Mouse (Mus musculus): ENCODE results near the gene Rgs3.

DNA sequence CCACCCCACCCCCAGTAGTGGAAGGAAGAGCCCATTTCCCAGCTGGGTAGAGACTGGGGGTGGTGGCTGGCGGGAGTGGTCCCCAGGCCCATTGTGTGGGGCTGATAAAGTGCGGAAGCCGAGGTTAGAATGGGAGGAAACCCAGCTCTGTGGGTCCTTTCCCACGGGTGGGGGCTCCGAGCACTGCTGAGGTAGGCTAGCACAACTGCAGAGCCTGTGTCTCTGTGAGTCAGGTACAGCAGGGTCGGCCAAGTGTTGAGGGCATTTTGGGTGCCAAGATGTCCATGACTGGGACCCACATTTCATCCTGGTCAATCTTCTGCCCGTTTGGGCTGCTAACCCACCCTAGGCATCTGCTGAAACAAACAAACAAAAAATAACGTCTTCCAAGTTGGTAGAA is 135.9 kb downstream of the Rgs3 start:
- TF ChIP-seq CTCF (IDR thresholded peaks at IDR 0.05; ENCODE audit: borderline replicate concordance, extremely low read depth, insufficient read depth, insufficient read length) (no peak), POLR2A (IDR thresholded peaks at IDR 0.05; ENCODE audit: borderline replicate concordance, extremely low read depth, insufficient read depth, insufficient read length, poor library complexity, severe bottlenecking) (no peak)

Measured in brain, embryonic 14.5 days (tissue).